Mouse (Mus musculus) spleen, postnatal 36 days (tissue): Measurements from ENCODE around the gene Rab21.

ENCODE experiments used
- DNase-seq, 2 experiments: peaks; one replicate each; pipeline ENCODE4 v3.0.0; 2022; ENCODE audit warnings: low spot score in 2 of 2, mixed read lengths in 1 of 2

Gene Rab21

DNA sequence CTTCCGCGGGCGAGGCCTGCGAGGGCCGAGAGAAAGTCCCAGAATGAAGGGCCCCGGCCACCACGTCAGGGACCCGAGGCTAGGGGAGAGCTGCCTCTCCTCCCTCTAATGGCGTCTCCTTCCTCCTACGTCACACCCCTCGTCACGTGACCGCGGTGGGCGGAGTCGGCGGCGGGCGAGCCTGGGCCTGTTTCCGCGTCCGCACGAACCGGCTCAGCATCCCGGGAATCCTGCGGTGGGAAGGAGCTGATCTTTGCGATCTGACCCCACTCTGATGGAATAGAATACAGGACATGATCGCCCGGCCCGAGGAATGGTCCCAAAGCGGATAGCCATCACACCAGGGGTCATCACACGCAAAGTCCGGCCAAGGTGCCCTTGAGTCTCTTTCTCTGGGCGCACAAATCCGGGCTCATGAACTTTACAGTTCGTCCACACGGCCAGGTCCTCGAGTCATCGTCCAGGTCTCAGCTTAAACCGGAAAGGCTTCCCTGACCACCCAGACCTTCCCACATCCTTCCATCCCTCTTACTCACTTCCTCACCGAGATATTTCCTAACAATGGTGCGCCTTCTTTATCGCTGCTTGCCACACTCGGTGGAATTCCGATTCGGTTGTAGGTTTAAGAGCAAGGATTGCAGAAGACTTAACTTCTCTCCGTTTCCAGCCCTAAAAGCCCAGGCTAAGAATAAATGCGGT is at the start of gene Rab21:
Gene Rab21, minus strand, starts transcription at position 122 of the 699 bp plus-strand sequence.
- DNase-seq, result peak; percentile 92 to 94

GRCm38 (mm10) chr10:115363151-115363550 is 47.8 kb upstream of the Rab21 start:
- DNase-seq, result no peak

- DNase-seq, result no peak
Observed at GRCm38 (mm10) chr10:115362623-115362964, 47.2 kb upstream of the Rab21 start.

DNA sequence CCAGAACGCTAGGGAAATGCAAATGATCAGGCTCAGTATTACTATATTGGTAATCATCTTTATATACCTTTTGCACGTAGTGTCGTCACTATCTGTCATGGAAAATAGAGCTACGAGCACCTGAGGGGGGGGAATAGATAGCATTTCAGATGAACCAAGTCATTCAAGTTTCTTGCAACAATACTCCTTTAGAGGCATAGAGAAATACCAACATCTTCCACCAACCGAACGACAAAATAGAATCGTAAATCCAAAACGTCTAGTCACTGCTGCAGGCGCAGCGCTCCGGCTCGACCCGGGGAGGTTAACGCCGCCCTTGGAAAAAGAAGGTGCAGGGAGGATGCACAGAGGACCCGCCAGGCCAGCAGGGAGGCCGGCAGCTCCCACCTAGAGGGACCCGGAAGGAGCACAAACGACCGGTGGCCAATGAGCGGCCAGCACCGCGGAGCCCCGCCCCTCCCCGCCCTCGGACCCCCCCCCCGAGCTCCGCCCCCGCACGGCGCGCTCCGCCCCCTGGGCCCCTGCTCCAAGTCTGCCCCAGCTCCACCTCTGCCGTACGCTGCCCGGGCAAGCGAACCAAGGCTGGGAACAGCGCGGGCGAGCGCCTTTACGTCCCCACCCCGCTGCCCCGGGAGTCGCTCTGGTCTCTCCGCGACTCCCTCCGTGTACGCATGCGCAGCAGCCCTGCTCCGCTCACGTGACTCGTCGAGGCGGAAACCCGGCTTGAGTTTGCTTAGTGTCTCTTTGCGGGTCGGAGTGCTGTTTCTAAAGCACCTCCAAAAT is 46.6 kb upstream of the Rab21 start, which contains the start of gene Tmem19:
Gene Tmem19, minus strand, starts transcription at position 662 of the 783 bp plus-strand sequence.
- DNase-seq, result peak; percentile 94 to 95

GRCm38 (mm10) chr10:115359066-115359465 is 43.7 kb upstream of the Rab21 start:
- DNase-seq, result no peak

DNA sequence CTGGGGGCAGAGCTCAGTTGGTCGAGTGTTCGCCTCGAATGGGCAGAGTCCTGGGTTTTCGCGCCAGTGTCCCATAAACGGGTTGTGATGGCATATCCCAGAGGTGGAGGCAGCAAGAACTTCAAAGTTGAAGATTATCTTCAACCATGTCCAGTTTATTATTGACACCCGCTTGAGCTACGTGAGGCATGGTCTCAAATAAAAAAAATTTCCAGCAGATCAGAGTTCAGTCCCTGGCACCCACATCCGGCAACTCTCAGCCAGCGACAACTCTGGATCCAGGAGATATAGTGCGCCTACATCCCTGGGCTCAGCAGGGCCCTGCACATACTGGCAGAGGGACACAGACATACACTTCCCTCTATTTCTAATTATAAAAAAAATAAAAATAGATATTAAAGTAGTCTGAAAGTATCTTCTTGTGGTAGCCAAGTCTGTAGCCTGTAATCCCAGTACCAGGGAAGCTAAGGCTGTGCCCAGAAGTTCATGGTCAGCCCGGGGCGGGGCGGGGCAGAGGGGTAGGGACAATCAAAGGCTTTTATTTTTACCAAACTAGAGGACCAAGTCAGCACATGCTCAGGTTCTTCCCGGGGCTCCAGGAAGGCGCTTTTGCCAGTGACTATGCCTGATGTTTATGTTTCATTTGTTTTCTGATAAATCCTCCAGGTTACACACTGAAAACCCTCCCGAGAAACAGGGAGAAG is 43.0 kb upstream of the Rab21 start:
- DNase-seq, result no peak

- DNase-seq, result no peak
Observed at GRCm38 (mm10) chr10:115356106-115356505, 40.7 kb upstream of the Rab21 start.

DNA sequence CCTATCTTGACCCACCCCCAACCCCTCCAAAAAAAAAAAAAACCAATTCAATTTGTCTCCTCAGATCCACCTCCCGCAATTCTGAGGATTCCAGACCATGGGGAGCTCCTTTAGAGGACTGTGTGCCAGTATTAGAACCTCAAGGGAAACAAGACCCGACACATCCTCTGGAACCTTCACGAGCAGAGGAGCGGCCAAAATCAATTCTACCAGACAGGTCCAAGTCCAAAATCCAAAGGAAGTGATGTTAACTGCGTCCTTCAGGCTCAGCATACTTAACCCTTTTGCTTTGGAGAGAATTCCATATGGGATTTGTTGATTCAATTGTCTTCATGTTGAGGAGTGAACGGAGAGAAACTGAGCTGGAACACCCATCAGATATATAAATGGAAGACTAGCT is 39.6 kb upstream of the Rab21 start:
- no peak for DNase-seq

GRCm38 (mm10) chr10:115354553-115354952 is 39.2 kb upstream of the Rab21 start:
- no peak for DNase-seq

DNA sequence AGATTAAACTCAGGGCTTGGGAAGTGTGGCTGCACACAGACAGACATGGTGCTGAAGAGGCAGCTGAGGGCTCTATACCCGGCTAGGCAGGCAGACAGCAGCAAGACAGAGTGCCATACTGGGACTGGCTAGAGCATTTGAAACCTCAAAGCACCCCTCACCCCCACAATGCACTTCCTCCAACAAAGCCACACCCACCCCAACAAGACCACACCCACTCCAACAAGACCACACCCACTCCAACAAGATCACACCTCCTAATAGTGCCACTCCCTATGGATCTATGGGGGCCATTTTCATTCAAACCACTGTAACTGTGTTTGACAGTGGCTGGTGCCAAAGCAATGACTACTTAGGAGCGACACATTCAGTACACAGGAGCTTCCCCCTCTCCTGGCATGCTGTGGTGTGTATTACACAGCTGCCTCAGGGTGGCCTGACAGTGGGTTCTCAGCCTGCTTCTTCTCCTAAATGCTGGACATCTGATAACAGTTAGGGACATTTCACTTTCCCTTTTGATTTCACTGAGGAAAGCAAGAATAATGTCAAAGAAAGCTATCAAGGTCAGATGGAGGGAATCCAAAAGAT is 35.5 kb upstream of the Rab21 start:
- no peak for DNase-seq

DNA sequence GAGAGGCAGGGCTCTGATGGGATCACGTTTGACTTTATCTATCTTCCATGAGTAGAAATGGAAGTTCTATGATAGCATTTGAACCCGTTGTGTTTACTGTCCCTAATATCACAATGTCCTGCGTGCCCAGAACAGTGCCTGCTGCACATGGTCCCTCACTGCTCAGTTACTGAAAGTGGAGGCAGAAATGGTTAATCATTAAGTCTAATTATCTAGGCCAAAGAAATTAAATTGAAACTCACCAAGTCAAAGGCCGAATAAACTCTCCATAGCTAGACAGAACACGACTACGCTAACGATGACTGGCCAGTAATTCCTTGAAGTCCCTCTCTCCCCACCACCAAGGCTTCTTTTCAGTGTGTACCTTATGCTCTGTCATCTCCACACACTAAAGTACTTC is 34.1 kb upstream of the Rab21 start:
- DNase-seq, result no peak

- DNase-seq, result no peak
Observed at GRCm38 (mm10) chr10:115349029-115349428, 33.6 kb upstream of the Rab21 start.

- no peak for DNase-seq
Observed at GRCm38 (mm10) chr10:115348131-115348530, 32.7 kb upstream of the Rab21 start.

- DNase-seq, result no peak
Observed at GRCm38 (mm10) chr10:115346444-115346843, 31.1 kb upstream of the Rab21 start.

- no peak for DNase-seq
Observed at GRCm38 (mm10) chr10:115342771-115343425, 27.5 kb upstream of the Rab21 start.

DNA sequence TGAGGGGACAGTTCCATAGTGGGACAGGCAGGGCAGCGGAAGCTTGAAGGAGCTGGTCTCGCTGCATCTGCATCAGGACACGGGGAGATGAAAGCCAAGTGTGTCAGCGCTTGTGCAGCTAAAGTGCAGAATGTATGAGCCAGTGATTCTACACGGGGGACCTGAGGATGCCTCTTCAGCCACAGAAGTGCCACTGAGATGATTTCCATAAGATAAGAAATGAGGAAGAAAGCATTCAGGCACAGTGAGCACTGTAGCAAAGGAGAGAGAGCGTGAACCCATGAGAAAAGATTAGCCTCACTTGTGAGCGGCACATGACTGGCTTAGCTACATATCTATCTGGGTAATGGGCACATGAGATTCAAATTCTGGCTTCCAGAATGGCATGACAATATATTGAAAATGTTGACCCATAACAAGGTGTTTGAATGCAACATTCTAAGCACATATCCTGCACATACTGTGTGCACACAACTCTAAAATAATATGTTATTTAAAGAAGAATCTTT is 24.5 kb upstream of the Rab21 start:
- no peak for DNase-seq

DNA sequence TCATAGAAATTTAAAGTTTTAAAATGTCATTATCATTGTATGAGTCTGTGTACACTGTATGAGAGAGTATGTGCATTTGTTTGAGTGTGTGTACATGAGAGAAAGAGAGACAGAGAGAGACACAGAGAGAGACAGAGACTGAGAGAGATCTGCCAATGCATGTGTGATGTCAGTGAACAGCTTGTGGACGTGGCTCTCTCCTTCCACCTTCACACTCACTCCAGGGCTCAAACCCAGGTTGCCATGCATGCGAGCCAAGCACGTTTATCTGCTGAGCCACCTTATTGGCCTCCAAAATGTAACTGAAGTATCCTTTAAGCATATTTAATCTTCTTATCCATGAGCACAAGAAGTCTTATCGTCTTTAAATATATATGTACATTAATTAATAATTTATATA is 21.5 kb upstream of the Rab21 start:
- DNase-seq, result no peak

GRCm38 (mm10) chr10:115333528-115333927 is 18.1 kb upstream of the Rab21 start:
- no peak for DNase-seq

DNA sequence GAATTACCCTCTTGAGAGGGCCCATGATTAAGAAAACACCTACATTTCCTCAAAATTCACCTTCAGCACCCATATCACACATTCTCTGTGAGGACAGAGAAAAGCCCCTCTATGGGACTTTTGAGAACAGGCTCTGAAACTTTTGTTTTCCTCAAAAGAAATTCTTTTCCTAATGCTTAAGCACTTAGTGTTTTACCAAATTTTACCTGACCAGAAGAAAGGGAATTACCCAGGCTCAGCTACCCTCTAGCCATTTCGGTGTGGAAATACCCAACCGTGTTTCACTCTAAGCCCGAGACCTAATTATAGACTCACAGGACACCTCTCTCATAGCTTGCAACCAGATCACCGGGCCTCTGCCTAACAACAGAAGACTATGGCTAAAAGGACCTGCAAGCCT is 17.6 kb upstream of the Rab21 start:
- no peak for DNase-seq

- no peak for DNase-seq
Observed at GRCm38 (mm10) chr10:115332420-115332952, 17.1 kb upstream of the Rab21 start.

GRCm38 (mm10) chr10:115329010-115329530 is 13.7 kb upstream of the Rab21 start:
- no peak for DNase-seq
